Mouse (Mus musculus) liver, adult (tissue): ENCODE measurements around the gene B4galnt1.

Experiments used
- GATA4 ChIP-seq: IDR thresholded peaks from 2 replicates; pipeline ENCODE4 v1.6.1; 2014; ENCODE audit warnings: mild to moderate bottlenecking, low read length; ENCODE audit not compliant: insufficient replicate concordance

B4galnt1 gene

DNA sequence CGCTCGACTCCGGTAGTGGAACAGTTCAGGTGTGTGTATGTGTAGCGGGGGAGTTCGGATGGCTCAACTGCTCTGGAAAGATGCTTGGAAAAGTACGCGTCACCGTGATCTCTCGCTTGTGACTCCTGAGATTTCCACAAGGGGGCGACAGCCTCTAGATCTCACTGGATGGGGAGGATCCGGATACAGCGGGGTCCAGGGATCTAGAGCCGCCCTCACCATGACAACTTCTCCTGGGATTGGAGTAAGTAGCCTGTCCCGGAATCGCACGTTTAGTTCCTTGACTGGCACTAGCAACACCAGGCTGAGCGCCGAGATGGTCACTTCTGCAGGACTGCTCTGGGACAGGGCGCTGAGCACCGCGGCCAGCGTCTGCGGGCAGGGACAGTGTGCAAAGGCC is 12.7 kb downstream of the B4galnt1 start:
- TF ChIP-seq GATA4 = no peak

DNA sequence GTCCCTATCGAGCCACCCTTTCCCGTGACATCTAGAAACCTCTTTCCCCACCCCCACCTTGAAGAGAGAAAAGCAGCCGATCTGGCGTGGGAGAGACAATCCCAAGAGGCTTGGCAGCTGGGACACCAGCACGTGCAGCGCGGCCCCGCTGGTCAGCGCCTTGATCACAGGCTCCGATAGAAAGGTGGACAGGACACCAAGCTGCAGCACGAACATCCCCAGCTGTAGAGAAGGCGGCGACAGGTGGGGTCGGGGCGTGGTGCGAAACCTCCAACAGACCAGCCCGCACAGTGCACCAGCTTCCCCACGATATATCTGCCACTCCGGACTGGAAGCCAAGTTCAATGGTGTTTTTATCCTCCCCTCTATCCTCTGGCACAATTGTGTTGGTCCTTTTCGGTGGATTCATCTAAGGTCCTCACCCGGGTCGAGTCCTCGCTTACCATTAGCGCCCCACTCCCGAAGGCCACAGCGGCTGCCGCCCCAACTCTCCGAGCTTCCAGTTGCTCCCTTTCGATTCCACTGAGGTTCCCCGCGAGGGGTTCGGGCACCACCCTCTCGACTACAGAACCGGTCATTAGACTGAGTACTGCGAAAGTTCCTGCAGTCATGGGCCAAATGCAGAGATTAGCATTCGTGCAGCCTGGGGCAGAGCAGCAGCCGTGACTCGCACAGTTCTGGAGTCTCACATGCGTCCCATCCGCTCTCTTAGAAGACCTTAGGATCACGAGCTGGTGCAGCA is 13.4 kb downstream of the B4galnt1 start:
- TF ChIP-seq GATA4 = no peak

DNA sequence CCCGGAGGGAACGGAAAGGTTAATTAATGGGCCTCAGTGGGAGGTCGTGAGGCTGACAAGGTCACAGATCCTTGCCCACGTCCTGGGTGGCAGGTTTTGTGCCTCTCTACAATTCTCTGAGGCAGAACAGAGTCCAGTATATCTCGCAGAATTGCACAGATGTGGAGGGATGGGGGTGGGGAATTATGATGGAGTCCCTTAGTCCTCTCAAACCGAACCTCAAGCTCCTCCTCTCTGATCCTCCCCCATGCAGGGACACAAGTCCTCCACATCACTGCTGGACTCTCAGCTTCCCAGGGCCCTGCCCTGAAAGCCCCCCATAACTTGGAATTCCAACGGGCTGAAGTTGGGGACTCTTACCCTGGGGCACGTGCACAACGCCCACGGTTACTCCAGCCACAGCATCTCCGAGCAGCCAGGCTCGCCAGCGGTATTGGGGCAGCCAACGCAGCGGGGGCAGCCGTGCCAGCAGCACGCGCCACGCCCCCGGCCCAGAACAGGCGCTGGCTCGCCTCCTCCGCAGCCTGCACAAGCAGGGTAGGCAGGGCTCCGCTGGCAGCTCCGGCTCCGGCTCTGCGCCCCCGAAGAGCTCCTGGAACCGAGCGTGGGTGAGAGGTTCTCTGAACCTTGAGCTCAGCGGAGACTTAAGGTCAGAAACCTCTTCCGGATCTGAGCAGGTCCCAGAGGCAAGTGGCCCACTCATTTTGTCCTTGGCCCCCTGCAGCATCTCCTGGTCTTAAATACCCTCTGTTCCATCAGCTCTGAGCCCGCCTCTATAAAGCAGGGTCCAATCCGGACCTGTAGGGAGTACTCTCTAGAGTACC is 15.1 kb downstream of the B4galnt1 start, which contains the start of gene Slc26a10:
Slc26a10 (minus strand) TSS at position 775 of the 824 bp plus-strand sequence.
- TF ChIP-seq GATA4 = no peak

DNA sequence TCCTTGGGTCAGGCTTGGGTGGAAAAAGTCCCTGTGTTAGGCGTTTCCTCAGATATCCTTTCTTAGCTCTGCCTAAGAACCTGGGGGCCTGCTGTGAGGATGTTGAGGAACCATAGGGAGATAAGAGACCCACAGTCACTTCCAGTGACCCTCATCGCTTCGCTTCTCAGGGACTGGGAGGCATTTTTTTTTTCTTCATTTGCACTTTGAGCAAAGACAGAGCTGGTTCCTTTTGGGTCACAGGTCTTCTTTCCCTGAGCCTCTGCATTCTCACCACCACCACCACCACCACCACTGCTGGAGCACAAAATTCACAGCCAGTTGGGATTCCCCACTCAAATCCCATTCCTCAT is 15.6 kb downstream of the B4galnt1 start:
- TF ChIP-seq GATA4 = no peak

DNA sequence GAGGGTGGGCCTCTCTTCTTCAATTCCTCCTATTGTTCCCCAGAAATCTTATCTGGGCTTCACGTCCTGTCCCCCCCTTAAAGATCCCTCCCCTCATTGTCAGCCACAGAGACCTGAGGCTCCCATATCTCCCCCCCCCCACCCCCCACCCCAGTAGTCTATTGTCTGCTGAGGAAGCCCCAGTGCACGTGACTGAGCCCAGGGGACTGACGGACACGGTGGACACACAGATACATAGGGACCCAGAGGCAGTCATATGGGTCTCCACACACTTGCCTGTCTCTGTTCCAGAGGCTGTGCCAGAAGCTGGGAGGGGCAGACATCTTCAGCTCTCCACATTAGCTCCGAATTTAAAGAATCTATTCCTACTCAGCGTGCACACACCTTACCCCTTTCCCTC is 16.5 kb downstream of the B4galnt1 start:
- TF ChIP-seq GATA4 = peak; percentile 43; the same call in 1 of the 2 replicates

DNA sequence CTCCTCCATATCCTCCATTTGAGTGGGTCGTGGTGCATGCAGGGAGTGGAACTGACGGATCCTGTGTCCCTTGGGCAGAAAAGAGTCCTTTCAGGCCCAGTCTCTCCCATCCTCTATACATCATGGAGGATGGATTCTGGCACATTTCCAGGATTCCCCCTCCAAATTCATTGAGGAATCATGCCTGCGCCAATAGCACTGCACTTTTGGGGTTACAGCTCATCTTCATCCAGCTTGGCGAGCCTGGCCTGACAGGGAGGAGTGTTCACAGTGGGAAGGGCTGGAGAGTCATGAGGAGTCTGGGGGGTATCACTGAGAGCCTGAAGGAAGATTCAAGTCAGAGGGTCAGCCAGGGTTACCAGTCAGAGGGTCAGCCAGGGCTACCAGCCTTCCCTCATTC is 17.6 kb downstream of the B4galnt1 start:
- no peak for TF ChIP-seq GATA4

DNA sequence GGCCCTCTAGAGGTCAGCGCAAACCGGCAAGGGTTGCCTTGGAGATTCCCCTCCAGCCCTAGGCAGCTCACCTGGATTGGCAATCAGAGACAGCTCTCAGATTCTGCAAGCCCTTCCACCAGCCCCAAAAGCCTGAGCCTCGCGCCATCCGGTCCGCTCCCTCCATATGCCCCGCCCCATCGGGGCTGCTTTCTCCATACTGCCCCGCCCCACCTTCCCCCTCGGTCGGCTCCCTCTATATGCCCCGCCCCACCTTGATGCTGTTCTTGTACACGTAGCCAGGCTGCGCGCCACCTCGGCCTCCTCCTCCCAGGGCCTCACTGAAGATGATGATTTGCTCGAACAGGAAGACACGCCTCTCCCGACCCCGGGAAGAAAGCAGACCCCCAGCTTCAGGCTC is 18.7 kb downstream of the B4galnt1 start:
- TF ChIP-seq GATA4 = no peak

DNA sequence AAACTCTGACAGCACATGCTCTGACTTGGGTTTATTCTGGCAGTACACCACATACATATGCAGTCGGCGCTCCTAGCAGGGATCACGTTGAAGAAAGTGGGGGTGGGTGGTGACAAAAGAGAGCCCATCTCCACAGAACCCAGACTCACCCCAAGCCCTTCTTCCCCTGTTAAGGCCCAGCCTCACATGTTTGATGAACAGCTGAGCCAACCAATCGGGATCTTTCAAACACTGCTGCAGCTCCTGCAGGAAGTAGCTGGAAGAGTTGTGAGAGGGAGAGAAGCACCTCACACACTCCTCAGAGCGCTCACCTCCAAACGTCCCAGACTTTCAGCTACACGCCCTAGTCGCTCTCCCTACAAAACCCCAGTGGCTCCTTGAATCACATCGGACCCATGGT is 20.1 kb downstream of the B4galnt1 start:
- no peak for TF ChIP-seq GATA4

DNA sequence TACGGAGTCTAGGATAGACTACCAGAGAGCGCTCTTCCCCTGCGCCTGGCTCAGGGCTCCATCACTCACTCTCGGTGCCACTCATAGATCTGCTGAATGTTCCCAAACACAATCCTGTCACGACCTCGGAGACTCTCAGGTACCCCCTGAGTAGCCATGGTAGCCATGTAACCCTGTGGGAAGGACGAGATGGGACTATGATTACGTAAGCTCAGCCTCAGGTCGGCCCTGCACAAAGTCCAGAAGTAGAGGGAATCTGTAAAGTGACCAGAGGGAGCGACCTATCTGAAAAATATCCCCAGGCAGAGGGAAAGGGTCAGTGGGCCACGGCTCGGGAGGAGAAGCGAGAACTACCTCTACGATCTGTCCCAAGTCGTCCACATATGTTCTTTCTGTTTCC is 20.5 kb downstream of the B4galnt1 start:
- TF ChIP-seq GATA4 = no peak

DNA sequence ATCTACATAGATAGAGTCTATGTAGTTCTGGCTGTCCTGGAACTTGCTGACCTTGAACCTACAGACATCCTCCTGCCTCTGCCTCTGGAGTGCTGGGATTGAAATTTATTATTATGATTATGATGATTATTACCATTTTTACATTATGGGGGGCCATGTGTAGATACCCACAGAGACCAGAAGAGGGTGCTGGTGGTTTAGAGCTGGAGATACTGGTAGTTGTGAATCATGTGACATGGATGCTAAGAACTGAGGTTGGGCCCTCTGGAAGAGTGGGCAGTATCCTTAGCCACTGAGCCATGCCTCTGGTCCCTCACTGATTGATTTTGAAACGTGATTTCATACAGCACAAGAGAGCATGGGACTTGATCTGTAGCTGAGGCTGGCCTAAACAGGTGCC is 21.4 kb downstream of the B4galnt1 start:
- no peak for TF ChIP-seq GATA4

DNA sequence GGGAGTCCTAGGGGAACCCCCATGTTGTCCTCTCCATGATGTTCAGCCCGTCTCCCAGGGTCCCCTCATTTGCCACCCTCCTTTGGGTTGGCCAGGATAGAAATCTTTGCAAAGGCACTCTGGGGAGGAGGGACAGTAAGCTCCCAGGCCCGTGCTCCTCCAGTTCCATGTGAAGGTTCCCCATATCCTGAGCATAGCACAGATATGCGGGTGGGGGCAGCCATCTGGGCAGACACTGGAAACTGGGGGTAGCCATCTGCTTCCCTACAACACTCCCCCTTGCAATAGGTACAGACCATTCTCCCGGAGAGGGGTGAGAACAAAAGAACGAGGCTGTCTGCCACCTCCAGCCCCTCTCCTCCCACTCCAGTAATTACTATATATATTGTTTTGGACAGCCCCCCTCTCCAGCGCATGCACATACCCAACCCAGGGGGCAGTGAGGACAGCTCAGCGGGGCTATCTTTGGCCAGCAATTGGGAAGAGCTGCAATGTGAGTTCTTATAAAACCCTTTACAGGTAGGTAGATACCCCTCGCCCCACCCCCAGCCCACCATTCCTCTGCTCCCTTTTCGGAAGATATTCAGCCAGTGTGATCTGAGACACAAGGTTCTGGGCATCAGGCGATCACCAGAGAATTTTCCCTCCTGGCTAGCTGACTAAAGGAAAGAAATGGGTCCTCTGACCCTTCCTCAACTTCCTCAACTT is 22.5 kb downstream of the B4galnt1 start:
- TF ChIP-seq GATA4 = no peak

DNA sequence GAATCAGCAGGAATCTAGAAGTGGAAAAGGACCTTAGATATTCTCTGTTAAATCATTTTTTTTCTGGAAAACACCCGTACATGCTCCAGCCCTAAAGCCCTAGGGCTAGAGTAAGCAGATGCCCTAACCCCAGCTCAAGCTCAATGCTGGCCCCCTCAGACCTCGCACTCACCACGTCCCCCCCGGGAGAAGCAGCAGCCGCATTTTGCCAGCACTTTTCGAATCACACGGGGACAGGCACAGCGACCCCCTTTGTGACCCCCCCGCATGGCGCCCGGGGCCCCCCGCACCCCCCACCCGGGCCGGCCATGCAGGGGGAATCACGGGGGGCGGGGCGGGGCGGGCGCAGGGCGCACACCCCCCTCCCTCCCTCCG is 23.0 kb downstream of the B4galnt1 start:
- TF ChIP-seq GATA4 = no peak

DNA sequence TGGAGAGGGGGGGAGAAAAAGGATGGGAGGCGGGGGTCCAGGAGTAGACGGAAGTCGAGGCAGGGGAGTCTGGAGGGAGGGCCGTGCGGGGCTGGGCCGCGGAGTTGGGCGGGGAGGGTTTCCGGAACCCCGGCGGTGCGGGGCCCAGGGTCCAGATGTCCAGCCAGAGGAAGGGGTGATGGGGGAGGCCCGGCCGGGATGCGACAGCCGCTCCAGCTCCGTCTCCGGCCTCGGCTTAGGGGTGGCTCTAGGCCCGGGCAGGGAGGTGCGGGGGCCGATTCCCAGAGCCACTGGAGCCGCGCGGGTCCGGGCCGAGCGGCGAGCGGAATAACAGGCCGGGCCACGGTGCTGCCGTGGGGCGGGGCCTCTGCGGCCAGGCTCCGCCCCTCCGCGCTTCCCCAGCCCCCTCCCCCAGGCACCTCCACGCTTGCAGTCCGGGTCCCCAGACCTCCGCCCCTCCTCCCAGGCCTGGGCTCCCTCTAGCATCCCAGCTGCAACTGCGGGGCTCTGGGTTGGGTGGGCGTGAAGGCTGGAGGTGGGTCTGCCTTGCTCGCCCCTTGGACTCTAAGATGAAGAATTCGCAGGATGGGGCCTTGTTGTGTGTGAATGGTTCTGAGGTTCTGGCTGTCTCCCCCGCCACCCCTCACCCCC is 23.6 kb downstream of the B4galnt1 start:
- no peak for TF ChIP-seq GATA4

DNA sequence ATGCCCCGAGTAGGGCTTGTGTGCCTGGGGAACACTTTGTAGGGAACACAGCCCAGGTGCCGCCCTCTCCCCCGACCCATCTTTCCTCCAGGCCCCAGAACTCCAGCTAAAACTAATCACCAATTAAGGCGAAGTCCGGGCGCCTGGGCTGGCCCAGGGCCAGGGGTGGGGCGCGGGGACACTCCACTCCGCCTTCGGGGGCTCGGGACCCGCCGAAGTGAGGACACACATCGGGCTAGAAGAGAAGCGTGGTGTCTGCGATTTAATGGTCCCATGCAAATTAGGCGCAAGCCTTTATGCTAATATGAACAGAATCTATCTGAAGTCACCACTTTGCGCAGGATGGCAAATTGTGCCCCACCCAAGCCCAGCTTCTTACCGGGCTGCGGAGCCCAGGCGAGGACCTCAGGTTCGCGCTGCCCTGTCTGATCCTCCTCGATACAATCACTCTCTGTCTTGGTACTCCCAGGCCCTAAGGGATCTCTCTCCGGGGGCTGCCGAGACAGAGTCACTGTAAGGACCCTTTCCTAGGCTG is 24.2 kb downstream of the B4galnt1 start:
- no peak for TF ChIP-seq GATA4
